Mouse (Mus musculus): ENCODE data around the gene Zbtb46. TPM values are rescaled to one million over a fixed set of nuclear protein-coding genes. Genes with fewer than 3 reads are reported as not detected.

Gene Zbtb46
- polyA plus RNA-seq, 1 experiment: 0.11 TPM

DNA sequence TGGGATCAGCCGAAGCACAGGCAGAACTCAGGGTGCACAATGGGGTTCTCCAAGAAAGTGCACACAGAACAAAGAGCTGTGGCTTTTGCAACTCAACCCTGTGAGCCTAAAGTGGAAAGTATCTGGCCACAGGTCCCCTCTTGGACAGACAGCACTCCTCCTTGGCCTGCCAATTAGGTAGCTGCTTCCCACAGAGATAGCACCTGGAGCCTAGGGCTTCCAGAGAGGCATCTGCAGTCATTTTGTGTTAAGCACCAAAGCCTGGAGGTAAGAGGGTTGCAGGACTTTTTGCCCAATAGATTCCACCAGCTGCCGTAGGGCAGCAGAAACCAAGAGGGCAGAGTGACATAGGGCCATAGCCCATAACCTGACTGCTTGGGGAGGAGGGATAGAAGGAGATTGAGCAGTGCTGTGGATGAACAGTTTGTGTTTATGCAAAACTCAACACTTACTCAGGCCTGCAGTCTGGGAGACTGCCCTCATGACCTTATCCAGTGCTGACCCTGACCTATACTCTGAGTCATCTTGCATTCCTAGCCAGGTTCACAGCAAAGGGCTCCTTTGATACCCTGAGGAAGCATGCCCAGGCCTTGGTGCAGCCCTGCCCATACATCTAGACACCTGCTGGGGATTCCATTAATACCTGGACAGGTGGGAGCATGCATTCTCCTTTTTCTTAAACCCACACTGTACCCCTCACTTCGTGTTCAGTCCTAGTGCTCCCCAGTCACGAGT is 68.9 kb downstream of the Zbtb46 start:
- no peak for TF ChIP-seq CTCF (IDR thresholded peaks at IDR 0.05; ENCODE audit: low read depth, low read length)
- TF ChIP-seq POLR2A (IDR thresholded peaks at IDR 0.05; ENCODE audit: borderline replicate concordance, low read depth, low read length): no peak
- no peak overlapping the region for H3K4me3 ChIP-seq (ENCODE audit: insufficient read depth, low read length)
- no peaks in the 10 kb centered on the region for H3K4me1 ChIP-seq (ENCODE audit: control insufficient read depth, insufficient read depth, low read length)
- H3K27ac ChIP-seq (ENCODE audit: insufficient read depth, low read depth, low read length): no peak overlapping the region

DNA sequence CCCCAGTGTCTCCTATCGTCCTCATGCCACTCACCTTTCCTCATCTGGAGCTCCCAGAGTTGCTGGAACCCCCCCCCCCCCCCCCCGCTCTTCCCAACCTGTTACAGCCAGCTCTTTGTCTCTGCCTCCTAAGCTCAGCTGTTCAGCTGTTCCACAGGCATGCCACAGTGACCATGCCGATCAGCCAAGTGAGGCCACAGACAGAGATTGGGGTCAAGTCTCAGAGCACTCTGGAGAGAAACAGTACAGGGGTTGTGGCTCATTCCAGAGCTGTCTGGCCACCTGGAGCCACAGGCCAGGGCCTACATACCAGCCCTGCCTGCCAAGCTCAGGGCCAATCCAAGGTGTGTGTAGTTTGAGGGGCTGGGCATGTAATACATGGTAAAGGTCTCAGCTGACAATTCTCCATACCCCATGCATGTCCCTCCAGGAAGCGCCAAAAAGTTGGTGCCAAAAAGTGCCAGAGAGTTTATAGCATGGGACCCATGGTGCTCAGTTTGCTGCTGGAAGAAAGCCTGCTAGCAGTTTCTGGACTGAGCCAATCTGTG is 72.5 kb downstream of the Zbtb46 start:
- TF ChIP-seq POLR2A (IDR thresholded peaks at IDR 0.05; ENCODE audit: borderline replicate concordance, low read depth, low read length) (no peak), CTCF (IDR thresholded peaks at IDR 0.05; ENCODE audit: low read depth, low read length) (no peak)
- H3K4me1 ChIP-seq (ENCODE audit: control insufficient read depth, insufficient read depth, low read length): no peaks in the 10 kb centered on the region
- H3K4me3 ChIP-seq (ENCODE audit: insufficient read depth, low read length): no peak overlapping the region
- H3K27ac ChIP-seq (ENCODE audit: insufficient read depth, low read depth, low read length): no peak overlapping the region

DNA sequence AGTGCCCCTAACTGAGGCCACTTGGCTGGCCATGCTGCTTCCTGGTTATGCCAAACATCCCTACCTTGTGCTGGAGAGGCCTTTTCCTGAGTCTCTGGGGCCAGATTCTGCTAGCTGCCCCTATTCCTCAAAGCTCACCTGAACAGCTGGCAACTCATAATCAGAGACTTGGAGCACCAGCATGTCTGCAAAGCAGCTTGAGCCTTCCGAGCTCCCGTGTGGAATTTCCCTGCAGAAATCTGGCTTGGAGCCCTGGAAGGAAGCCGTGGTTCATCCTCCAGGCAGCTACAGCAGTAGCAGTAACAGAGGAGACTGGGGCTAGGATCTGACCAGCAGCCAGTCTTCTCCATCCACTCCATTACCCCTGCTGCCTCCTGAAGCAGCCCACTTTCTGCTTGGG is 73.3 kb downstream of the Zbtb46 start:
- H3K27ac ChIP-seq (ENCODE audit: insufficient read depth, low read depth, low read length): no peak overlapping the region

DNA sequence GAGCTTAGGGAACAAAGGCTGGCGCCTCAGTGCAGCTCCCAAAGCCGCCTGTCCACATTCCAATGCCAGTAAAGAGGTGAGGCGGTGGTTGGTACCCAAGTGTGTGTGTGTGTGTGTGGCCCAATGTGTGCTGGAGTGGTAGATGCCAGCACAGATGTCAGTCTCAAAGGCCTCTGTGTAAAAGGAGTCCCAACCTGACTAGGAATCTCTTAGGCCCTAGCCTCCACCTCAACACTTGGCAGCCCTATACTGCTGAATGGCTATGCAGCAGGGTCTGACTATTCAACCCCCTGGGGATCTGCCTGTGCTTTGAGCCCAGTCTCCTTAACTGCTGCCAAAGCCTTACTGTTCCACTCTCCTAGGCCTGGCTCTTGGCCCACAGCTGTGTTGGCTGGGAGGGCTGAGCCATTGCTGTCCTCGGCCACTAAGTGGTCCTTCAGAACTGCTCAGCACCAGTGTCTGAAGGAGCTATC is 74.3 kb downstream of the Zbtb46 start:
- H3K4me1 ChIP-seq (ENCODE audit: control insufficient read depth, insufficient read depth, low read length): no peaks in the 10 kb centered on the region
- no peak for TF ChIP-seq POLR2A (IDR thresholded peaks at IDR 0.05; ENCODE audit: borderline replicate concordance, low read depth, low read length)
- no peak for TF ChIP-seq CTCF (IDR thresholded peaks at IDR 0.05; ENCODE audit: low read depth, low read length)
- no peak overlapping the region for H3K4me3 ChIP-seq (ENCODE audit: insufficient read depth, low read length)
- no peak overlapping the region for H3K27ac ChIP-seq (ENCODE audit: insufficient read depth, low read depth, low read length)

More for the DNA sequence above, 73.3 kb downstream of the Zbtb46 start:
- H3K4me1 ChIP-seq (ENCODE audit: control insufficient read depth, insufficient read depth, low read length): no peaks in the 10 kb centered on the region
- TF ChIP-seq CTCF (IDR thresholded peaks at IDR 0.05; ENCODE audit: low read depth, low read length) (no peak), POLR2A (IDR thresholded peaks at IDR 0.05; ENCODE audit: borderline replicate concordance, low read depth, low read length) (no peak)
- no peak overlapping the region for H3K4me3 ChIP-seq (ENCODE audit: insufficient read depth, low read length)

DNA sequence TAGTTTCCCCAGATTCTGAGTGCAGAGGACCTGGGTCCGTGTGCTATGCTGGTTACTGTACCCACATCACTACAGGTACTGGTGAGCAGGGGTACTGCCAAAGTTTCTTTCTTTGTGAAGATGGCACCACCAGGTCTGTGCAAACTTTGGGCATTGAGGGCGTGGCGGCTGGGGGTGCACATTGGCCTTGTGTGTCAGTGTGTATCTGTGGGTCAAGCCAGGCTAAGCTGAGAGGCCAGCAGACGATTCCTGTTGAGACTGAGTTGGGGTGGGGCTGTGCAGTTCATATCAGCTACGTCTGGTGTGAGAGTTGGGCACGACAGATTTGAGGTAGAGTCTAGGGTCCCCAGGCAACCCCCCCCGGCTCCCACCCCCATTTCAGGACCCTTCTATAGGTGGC is 74.8 kb downstream of the Zbtb46 start:
- no peak overlapping the region for H3K4me3 ChIP-seq (ENCODE audit: insufficient read depth, low read length)

DNA sequence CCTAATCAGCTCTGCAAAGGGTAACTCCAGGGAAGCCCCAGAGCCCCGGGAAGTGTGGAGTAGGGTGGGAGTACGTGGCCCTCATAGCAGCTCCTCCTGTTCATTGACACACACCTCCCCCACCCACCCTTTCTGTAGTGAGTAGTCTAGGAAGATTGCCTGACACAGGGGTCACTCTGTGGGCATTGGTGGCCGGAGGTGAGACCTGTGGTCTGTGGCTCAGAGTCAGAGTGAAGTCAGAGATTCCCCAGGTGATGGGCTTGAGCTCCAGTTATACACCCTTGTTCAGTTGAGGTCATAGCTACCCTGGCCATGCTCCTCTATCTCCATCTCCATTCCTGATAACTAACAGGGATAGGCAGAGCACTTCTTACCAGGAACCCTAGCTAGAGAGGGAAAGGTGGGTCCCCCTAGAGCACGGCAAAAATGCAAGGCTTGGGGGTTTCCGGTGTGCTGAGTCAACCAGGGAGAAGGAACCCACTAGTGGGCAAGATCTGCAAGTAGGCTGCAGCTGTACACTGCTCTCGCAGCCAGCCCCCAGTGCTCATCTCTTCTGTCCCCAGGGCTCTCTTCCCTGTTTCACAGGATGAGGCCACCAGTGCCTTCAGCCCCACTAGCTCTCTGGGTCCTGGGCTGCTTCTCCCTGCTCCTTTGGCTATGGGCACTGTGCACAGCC is 77.5 kb downstream of the Zbtb46 start:
- H3K4me3 ChIP-seq (ENCODE audit: insufficient read depth, low read length): no peak overlapping the region
- no peak overlapping the region for H3K27ac ChIP-seq (ENCODE audit: insufficient read depth, low read depth, low read length)
- peaks cover 15% of the 10 kb centered on the region for H3K4me1 ChIP-seq (ENCODE audit: control insufficient read depth, insufficient read depth, low read length)
- TF ChIP-seq POLR2A (IDR thresholded peaks at IDR 0.05; ENCODE audit: borderline replicate concordance, low read depth, low read length): no peak
- no peak for TF ChIP-seq CTCF (IDR thresholded peaks at IDR 0.05; ENCODE audit: low read depth, low read length)

More for the DNA sequence above, 74.8 kb downstream of the Zbtb46 start:
- TF ChIP-seq CTCF (IDR thresholded peaks at IDR 0.05; ENCODE audit: low read depth, low read length): no peak
- no peak for TF ChIP-seq POLR2A (IDR thresholded peaks at IDR 0.05; ENCODE audit: borderline replicate concordance, low read depth, low read length)
- H3K4me1 ChIP-seq (ENCODE audit: control insufficient read depth, insufficient read depth, low read length): no peaks in the 10 kb centered on the region
- no peak overlapping the region for H3K27ac ChIP-seq (ENCODE audit: insufficient read depth, low read depth, low read length)

DNA sequence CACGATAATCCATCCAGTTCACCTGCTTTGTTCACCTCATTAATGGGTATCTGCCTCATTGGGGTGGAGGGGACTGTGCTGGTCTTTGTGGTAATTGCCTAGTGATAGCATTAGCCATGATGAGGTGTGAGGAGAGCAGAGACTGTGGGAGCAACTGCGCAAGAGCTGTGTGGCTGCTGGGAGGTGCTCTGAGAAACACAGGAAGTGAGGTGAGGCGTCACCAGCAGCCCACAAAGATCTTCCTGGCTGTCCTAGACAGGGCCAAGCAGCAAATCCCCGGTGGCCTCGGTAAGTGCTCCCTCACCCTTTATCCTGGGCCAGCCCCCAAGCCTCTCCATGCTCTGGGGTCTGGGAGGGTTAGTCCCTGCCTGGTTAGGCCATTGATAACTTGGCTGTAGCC is 78.1 kb downstream of the Zbtb46 start:
- no peak overlapping the region for H3K4me3 ChIP-seq (ENCODE audit: insufficient read depth, low read length)
- H3K4me1 ChIP-seq (ENCODE audit: control insufficient read depth, insufficient read depth, low read length): peaks cover 19% of the 10 kb centered on the region
- TF ChIP-seq POLR2A (IDR thresholded peaks at IDR 0.05; ENCODE audit: borderline replicate concordance, low read depth, low read length): no peak
- TF ChIP-seq CTCF (IDR thresholded peaks at IDR 0.05; ENCODE audit: low read depth, low read length): no peak
- no peak overlapping the region for H3K27ac ChIP-seq (ENCODE audit: insufficient read depth, low read depth, low read length)

DNA sequence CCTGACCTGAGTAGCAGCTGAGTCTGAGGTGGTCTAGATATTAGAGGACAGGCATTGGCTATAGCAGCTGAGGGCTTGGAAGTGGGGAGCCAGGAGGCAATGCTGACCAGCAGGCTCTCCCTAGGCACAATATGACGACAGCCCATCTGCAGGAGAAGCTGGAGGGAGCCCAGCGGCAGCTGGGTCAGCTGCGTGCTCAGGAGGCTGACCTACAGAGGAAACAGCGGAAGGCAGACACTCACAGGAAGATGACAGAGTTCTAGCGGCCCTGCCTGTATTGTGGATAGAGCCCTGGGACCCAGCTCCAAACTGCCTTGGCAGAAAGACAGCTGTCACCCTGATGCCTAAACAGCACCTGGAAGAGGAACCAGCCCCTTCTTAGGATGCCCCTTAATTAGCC is 79.0 kb downstream of the Zbtb46 start:
- no peak for TF ChIP-seq CTCF (IDR thresholded peaks at IDR 0.05; ENCODE audit: low read depth, low read length)
- no peak for TF ChIP-seq POLR2A (IDR thresholded peaks at IDR 0.05; ENCODE audit: borderline replicate concordance, low read depth, low read length)

DNA sequence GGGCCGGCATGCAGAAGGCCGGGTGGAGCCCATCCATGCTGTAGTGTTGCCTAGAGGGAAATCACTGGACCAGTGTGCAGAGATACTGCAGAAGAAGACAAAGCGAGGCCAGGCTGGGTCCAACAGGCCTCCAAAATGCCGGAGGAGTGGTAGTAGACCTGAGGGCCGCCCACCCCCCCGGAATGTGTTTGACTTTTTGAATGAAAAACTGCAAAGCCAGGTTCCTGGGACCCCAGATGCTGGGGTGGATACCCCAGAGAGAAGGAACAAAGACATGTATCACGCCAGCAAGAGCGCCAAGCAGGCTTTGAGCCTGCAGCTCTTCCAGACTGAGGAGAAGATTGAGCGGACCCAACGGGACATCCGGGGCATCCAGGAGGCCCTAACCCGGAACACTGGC is 79.4 kb downstream of the Zbtb46 start, which contains the start of gene Lime1:
Gene Lime1 (plus strand): TSS at position 301 of the 400 bp plus-strand sequence.
- TF ChIP-seq CTCF (IDR thresholded peaks at IDR 0.05; ENCODE audit: low read depth, low read length): no peak
- TF ChIP-seq POLR2A (IDR thresholded peaks at IDR 0.05; ENCODE audit: borderline replicate concordance, low read depth, low read length): no peak
- H3K4me3 ChIP-seq (ENCODE audit: insufficient read depth, low read length): no peak within 1 kb of the TSS
- peaks cover 27% of the 10 kb centered on the region for H3K4me1 ChIP-seq (ENCODE audit: control insufficient read depth, insufficient read depth, low read length)
- no peak within 1 kb of the TSS for H3K27ac ChIP-seq (ENCODE audit: insufficient read depth, low read depth, low read length)

More for the DNA sequence above, 79.0 kb downstream of the Zbtb46 start:
- Histone ChIP-seq H3K27ac (ENCODE audit: insufficient read depth, low read depth, low read length) (no peak overlapping the region), H3K4me1 (ENCODE audit: control insufficient read depth, insufficient read depth, low read length) (peaks cover 23% of the 10 kb centered on the region), H3K4me3 (ENCODE audit: insufficient read depth, low read length) (no peak overlapping the region)

DNA sequence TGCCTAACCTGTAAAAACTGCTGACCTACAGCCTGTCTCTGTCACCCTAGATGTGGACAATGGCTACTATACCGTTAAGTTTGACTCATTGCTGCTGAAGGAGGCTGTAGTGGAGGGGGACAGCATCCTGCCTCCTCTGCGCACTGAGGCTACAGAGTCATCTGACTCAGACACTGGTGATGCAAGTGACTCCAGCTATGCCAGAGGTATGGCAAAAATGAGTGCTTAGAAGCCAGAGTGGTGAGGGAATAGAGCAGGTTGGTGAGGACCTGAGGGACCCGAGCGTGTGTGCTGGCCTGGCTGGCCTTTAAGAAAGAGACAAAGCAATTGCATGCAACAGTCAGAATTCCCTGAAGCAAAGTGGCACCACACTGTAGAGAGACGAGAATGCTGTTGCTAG is 80.5 kb downstream of the Zbtb46 start:
- Histone ChIP-seq H3K4me1 (ENCODE audit: control insufficient read depth, insufficient read depth, low read length) (peaks cover 28% of the 10 kb centered on the region), H3K27ac (ENCODE audit: insufficient read depth, low read depth, low read length) (no peak overlapping the region), H3K4me3 (ENCODE audit: insufficient read depth, low read length) (no peak overlapping the region)
- no peak for TF ChIP-seq CTCF (IDR thresholded peaks at IDR 0.05; ENCODE audit: low read depth, low read length)
- TF ChIP-seq POLR2A (IDR thresholded peaks at IDR 0.05; ENCODE audit: borderline replicate concordance, low read depth, low read length): no peak
